Mouse (Mus musculus) limb, embryonic 13.5 days (tissue): ENCODE data around the gene Gm21820. TPM values are rescaled to one million over a fixed set of nuclear protein-coding genes. Genes with fewer than 3 reads are reported as not detected.
"Not testable (repeated sequence)": the region's sequence is repeated elsewhere in the genome, so short reads cannot be mapped to it uniquely, and the experiment has no call there.

Experiments used
- ATAC-seq: fragments of 200-750 bp; cut with Nextera tagmentation; 2 replicates; pipeline ENCODE4 v1.8.0; 2017; ENCODE audit warnings: low read depth, moderate number of reproducible peaks, moderate TSS enrichment; ENCODE audit not compliant: low FRiP score
- H3K27ac ChIP-seq: fragments of 300-500 bp; sonication (generic); 2 replicates; pipeline ENCODE4 v1.5.1; 2015; ENCODE audit warnings: inconsistent platforms, mild to moderate bottlenecking, moderate library complexity
- H3K27me3 ChIP-seq: fragments of 300-500 bp; sonication (generic); 2 replicates; pipeline ENCODE4 v1.6.1; 2015; ENCODE audit warnings: mild to moderate bottlenecking, inconsistent platforms
- H3K36me3 ChIP-seq: fragments of 300-500 bp; sonication (generic); 2 replicates; pipeline ENCODE4 v1.6.1; 2015; ENCODE audit warnings: inconsistent platforms, mild to moderate bottlenecking, moderate library complexity
- H3K4me1 ChIP-seq: fragments of 300-500 bp; sonication (generic); 2 replicates; pipeline ENCODE4 v1.6.1; 2015; ENCODE audit warnings: inconsistent platforms
- H3K4me2 ChIP-seq: fragments of 300-500 bp; sonication (generic); replicated peaks from 2 replicates; pipeline ENCODE4 v1.6.1; 2015; ENCODE audit warnings: inconsistent platforms, mild to moderate bottlenecking, moderate library complexity
- H3K4me3 ChIP-seq: fragments of 300-500 bp; sonication (generic); 2 replicates; pipeline ENCODE4 v1.5.1; 2015; ENCODE audit warnings: moderate library complexity, mild to moderate bottlenecking, inconsistent platforms
- H3K9ac ChIP-seq: fragments of 300-500 bp; sonication (generic); 2 replicates; pipeline ENCODE4 v1.6.1; 2015; ENCODE audit warnings: mild to moderate bottlenecking, inconsistent platforms
- H3K9me3 ChIP-seq: fragments of 300-500 bp; sonication (generic); 2 replicates; pipeline ENCODE4 v1.6.1; 2016; ENCODE audit warnings: inconsistent platforms
- WGBS: fragments of 180-500 bp; shearing (Covaris S2); methylation state at CpG from one replicate; pipeline ENCODE4 v1.1.7; 2015; 5-methylcytosine and 5-hydroxymethylcytosine counted together
- polyA plus RNA-seq: library from polyadenylated mRNA; unstranded; fragments of >200 nt; fragmentation: Nextera tagmentation; extraction: Ambion mirVana; gene quantifications from 2 replicates; pipeline ENCODE4 v1.2.1, GENCODE M21; 2015

Gene Gm21820
- not detected in 2 replicates for polyA plus RNA-seq

DNA sequence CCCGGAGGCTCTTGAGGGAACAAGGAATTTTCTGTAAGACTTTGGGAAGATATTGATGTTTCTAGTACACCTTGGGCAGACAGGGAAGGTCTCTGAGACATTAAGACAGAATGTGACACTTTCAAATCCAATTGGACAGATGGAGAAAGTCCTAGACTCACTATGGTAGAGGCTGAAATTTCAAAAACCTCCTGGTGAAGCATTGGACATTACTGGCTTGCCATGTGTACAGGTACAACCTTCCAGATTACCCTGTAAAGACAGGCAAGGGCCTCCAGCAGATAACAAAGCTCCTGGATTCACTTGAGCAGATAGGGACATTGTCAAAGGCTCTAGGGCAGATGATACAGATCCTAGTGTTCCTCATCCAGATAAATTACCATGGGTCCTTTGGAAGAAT, at the start of gene Gm21820:
Gene Gm21820, minus strand, starts transcription at position 101 of the 400 bp plus-strand sequence.
- ATAC-seq, H3K4me3 ChIP-seq: not testable (repeated sequence)
- WGBS: 69% methylated on average over 1 of the region's 1 CpGs

More for the DNA sequence above, at the start of gene Gm21820:
- H3K9me3 ChIP-seq, H3K4me2 ChIP-seq, H3K27ac ChIP-seq, H3K36me3 ChIP-seq, H3K4me1 ChIP-seq, H3K9ac ChIP-seq, H3K27me3 ChIP-seq: not testable (repeated sequence)

Other genes with a start within 250 kb of the Gm21820 start
- gene Gm20918, start 205.5 kb downstream of the Gm21820 start, polyA plus RNA-seq: not detected in 2 replicates